Mouse (Mus musculus) erythroblast, embryonic 14.5 days (primary cell): ENCODE data around the gene Lman1l.

ENCODE experiments used
- GATA1 ChIP-seq: IDR thresholded peaks from 2 replicates; pipeline ENCODE4 v1.6.1; 2012; ENCODE audit warnings: low read length, inconsistent platforms, mixed read lengths
- TAL1 ChIP-seq: IDR thresholded peaks from 3 replicates; pipeline ENCODE4 v1.6.1; 2012; ENCODE audit warnings: low read length, inconsistent platforms, mixed read lengths

- TF ChIP-seq TAL1 (no peak), GATA1 (no peak)
Observed at GRCm38 (mm10) chr9:57661552-57661951, 41.0 kb upstream of the Lman1l start.
